In genomic region chr9:49528943-49529342, GRCm38 (mm10) we compare ENCODE assay signal across 8 mouse cellular contexts. TPM values are rescaled to one million over a fixed set of nuclear protein-coding genes. Genes with fewer than 3 reads are reported as not detected.
A peak's percentile ranks its signal among the peaks of the same experiment; 100 is the strongest.
DNase-seq lines count a peak whose midpoint lies in the region; ATAC-seq lines count a peak whose summit lies in the region.

No protein-coding gene starts in this region.

- no peak overlapping the region for H3K4me2 ChIP-seq in hindbrain, embryonic 13.5 days

- intact Hi-C loops in left cerebral cortex, postnatal 4 days (cut with DNase I) = loop anchor here (10.0 kb wide), 1 partner anchor 796 kb away; no protein-coding TSS in a partner anchor
- intact Hi-C loops in left cerebral cortex, postnatal 36 days (cut with DNase I) = loop anchor here (10.0 kb wide), 1 partner anchor 266 kb away; the partner anchor contains the start of gene Ncam1

- ATAC-seq in cerebellum, adult (ENCODE audit: insufficient number of reproducible peaks, low FRiP score, low TSS enrichment) = no peak
- no peak; the same call in 1 of the 2 replicates for ATAC-seq in hindbrain, embryonic 13.5 days (ENCODE audit: low FRiP score)

- peaks cover 53% of the 10 kb centered on the region for H3K4me1 ChIP-seq in hindbrain, embryonic 13.5 days (replicated peaks)

- DNase-seq in cerebellum, adult 18-20 months = peak; percentile 45 to 63
- DNase-seq in left cerebral cortex, postnatal 4 days = peak; percentile 53
- DNase-seq in left cerebral cortex, postnatal 36 days (ENCODE audit: low spot score in 2 of 2) = no peak
- peak; percentile 71 for DNase-seq in brain, adult 2 months (ENCODE audit: low read depth, low spot score)
- DNase-seq in natural killer cell, adult 2 months (ENCODE audit: low spot score in 2 of 2) = no peak
- no peak for DNase-seq in urinary bladder, postnatal 10 days (ENCODE audit: low spot score)

- H3K36me3 ChIP-seq in hindbrain, embryonic 13.5 days = peaks cover 30% of the 10 kb centered on the region

- H3K9me3 ChIP-seq in hindbrain, embryonic 13.5 days = no peaks in the 10 kb centered on the region

- 0 out of 2 replicates have a peak overlapping the region, but pooled peaks have one; percentile 18 for H3K27ac ChIP-seq in hindbrain, embryonic 13.5 days

- WGBS in hindbrain, embryonic 13.5 days = 47% methylated on average over 10 of the region's 10 CpGs

- no peak overlapping the region for H3K9ac ChIP-seq in hindbrain, embryonic 13.5 days

- H3K4me3 ChIP-seq in hindbrain, embryonic 13.5 days = no peak overlapping the region

- H3K27me3 ChIP-seq in hindbrain, embryonic 13.5 days = no peaks in the 10 kb centered on the region

RNA-seq across cellular contexts. Expression of gene Ttc12, which starts 42.9 kb away (rescaled TPM):
- 1 to 10 TPM; 2.6 to 2.8 TPM for total RNA-seq in left cerebral cortex, postnatal 4 days (2021)
- 1 to 10 TPM in 1 of 2 experiments, under 1 TPM in 1; 0.96 to 1.2 TPM for total RNA-seq in left cerebral cortex, postnatal 36 days (2021)
- polyA plus RNA-seq in hindbrain, embryonic 13.5 days (2015; fragmentation: Nextera tagmentation; extraction: Ambion mirVana) = 2.2 and 2.5 TPM in 2 replicates

Comparison
In these comparisons a context has a peak if more than half of its experiments do, and no peak if none do; other contexts are left out.
1. DNase-seq: peak in cerebellum, adult 18-20 months (2 of 2), left cerebral cortex, postnatal 4 days (single experiment) and brain, adult 2 months (single experiment); none in left cerebral cortex, postnatal 36 days (0 of 2), natural killer cell, adult 2 months (0 of 2) and urinary bladder, postnatal 10 days (single experiment).